Mouse (Mus musculus) liver, embryonic 16.5 days (tissue): ENCODE data around the gene Maml3. TPM values are rescaled to one million over a fixed set of nuclear protein-coding genes. Genes with fewer than 3 reads are reported as not detected.

Experiments used
- ATAC-seq: fragments of 200-750 bp; cut with Nextera tagmentation; 2 replicates; pipeline ENCODE4 v1.8.0; 2017; ENCODE audit warnings: low read depth, mild to moderate bottlenecking, moderate number of reproducible peaks, moderate library complexity
- H3K27ac ChIP-seq: fragments of 300-500 bp; sonication (generic); 2 replicates; pipeline ENCODE4 v1.5.1; 2014; ENCODE audit warnings: mild to moderate bottlenecking, low read length
- H3K27me3 ChIP-seq: fragments of 300-500 bp; sonication (generic); 2 replicates; pipeline ENCODE4 v1.6.1; 2014; ENCODE audit warnings: low read depth, low read length, mixed read lengths; ENCODE audit not compliant: control insufficient read depth, insufficient read depth
- H3K36me3 ChIP-seq: fragments of 300-500 bp; sonication (generic); 2 replicates; pipeline ENCODE4 v1.6.1; 2014; ENCODE audit warnings: mild to moderate bottlenecking; ENCODE audit not compliant: control insufficient read depth, insufficient read depth
- H3K4me1 ChIP-seq: fragments of 300-500 bp; sonication (generic); 2 replicates; pipeline ENCODE4 v1.6.1; 2014; ENCODE audit warnings: low read depth, low read length, mixed read lengths; ENCODE audit not compliant: control insufficient read depth
- H3K4me2 ChIP-seq: fragments of 300-500 bp; sonication (generic); 2 replicates; pipeline ENCODE4 v1.6.1; 2014; ENCODE audit warnings: low read depth, low read length, mixed read lengths
- H3K4me3 ChIP-seq: fragments of 300-500 bp; sonication (generic); 2 replicates; pipeline ENCODE4 v1.5.1; 2014; ENCODE audit warnings: low read depth, mild to moderate bottlenecking, low read length
- H3K9ac ChIP-seq: fragments of 300-500 bp; sonication (generic); 2 replicates; pipeline ENCODE4 v1.6.1; 2014; ENCODE audit warnings: low read depth, low read length
- H3K9me3 ChIP-seq: fragments of 300-500 bp; sonication (generic); replicated peaks from 2 replicates; pipeline ENCODE4 v1.6.1; 2016; ENCODE audit warnings: low read length; ENCODE audit not compliant: control insufficient read depth
- whole genome bisulfite sequencing: fragments of 180-500 bp; shearing (Covaris S2); extraction: QIAGEN DNeasy Blood & Tissue Kit; methylation state at CpG from one replicate; pipeline ENCODE4 v1.1.7; 2014; ENCODE audit not compliant: insufficient replicate concordance; 5-methylcytosine and 5-hydroxymethylcytosine counted together
- polyA plus RNA-seq: library from polyadenylated mRNA; unstranded; fragments of >200 nt; fragmentation: Nextera tagmentation; extraction: Ambion mirVana; gene quantifications from 2 replicates; pipeline ENCODE4 v1.2.1, GENCODE M21; 2015

The Maml3 gene
- polyA plus RNA-seq, 1 experiment from 2014 or later: 0.78 TPM

- no peak overlapping the region for H3K27ac ChIP-seq
- H3K4me2 ChIP-seq: no peak overlapping the region
- H3K27me3 ChIP-seq: no peaks in the 10 kb centered on the region
- H3K36me3 ChIP-seq: no peaks in the 10 kb centered on the region
- ATAC-seq: no peak
- WGBS: 70% methylated on average over 8 of the region's 8 CpGs
- no peaks in the 10 kb centered on the region for H3K9me3 ChIP-seq
- H3K9ac ChIP-seq: no peak overlapping the region
- H3K4me1 ChIP-seq: peaks cover 7% of the 10 kb centered on the region; the same call in 1 of the 2 replicates
- H3K4me3 ChIP-seq: no peak overlapping the region
Measured at GRCm38 (mm10) chr3:51880506-51881036, 224.3 kb downstream of the Maml3 start.

GRCm38 (mm10) chr3:51879211-51879610 lies 225.7 kb downstream of the Maml3 start:
- Histone ChIP-seq H3K36me3 (no peaks in the 10 kb centered on the region), H3K4me1 (peaks cover 7% of the 10 kb centered on the region; the same call in 1 of the 2 replicates), H3K9me3 (no peaks in the 10 kb centered on the region), H3K4me2 (no peak overlapping the region), H3K27ac (no peak overlapping the region), H3K4me3 (no peak overlapping the region), H3K27me3 (no peaks in the 10 kb centered on the region), H3K9ac (no peak overlapping the region)
- 80% methylated on average over 11 of the region's 11 CpGs for WGBS
- ATAC-seq: no peak

GRCm38 (mm10) chr3:51878577-51878976 lies 226.3 kb downstream of the Maml3 start:
- ATAC-seq: no peak
- H3K27me3 ChIP-seq: no peaks in the 10 kb centered on the region
- H3K9me3 ChIP-seq: no peaks in the 10 kb centered on the region
- no peak overlapping the region for H3K4me3 ChIP-seq
- no peak overlapping the region for H3K9ac ChIP-seq
- no peak overlapping the region for H3K27ac ChIP-seq
- WGBS: 17% methylated on average over 9 of the region's 9 CpGs
- H3K4me2 ChIP-seq: no peak overlapping the region
- H3K36me3 ChIP-seq: no peaks in the 10 kb centered on the region
- H3K4me1 ChIP-seq: peaks cover 13% of the 10 kb centered on the region

- Histone ChIP-seq H3K9ac (no peak overlapping the region), H3K4me1 (peaks cover 9% of the 10 kb centered on the region), H3K9me3 (no peaks in the 10 kb centered on the region)
Measured at GRCm38 (mm10) chr3:51876729-51877128, 228.1 kb downstream of the Maml3 start.

GRCm38 (mm10) chr3:51875629-51876028 lies 229.2 kb downstream of the Maml3 start:
- no peak overlapping the region for H3K27ac ChIP-seq

More at GRCm38 (mm10) chr3:51876729-51877128, 228.1 kb downstream of the Maml3 start:
- Histone ChIP-seq H3K27me3 (no peaks in the 10 kb centered on the region), H3K4me2 (no peak overlapping the region), H3K36me3 (no peaks in the 10 kb centered on the region), H3K4me3 (no peak overlapping the region), H3K27ac (no peak overlapping the region)
- ATAC-seq: no peak
- 74% methylated on average over 9 of the region's 9 CpGs for WGBS

GRCm38 (mm10) chr3:51874252-51874651 lies 230.6 kb downstream of the Maml3 start:
- Histone ChIP-seq H3K36me3 (no peaks in the 10 kb centered on the region), H3K4me3 (no peak overlapping the region), H3K27me3 (no peaks in the 10 kb centered on the region), H3K4me1 (peaks cover 5% of the 10 kb centered on the region), H3K4me2 (no peak overlapping the region), H3K9me3 (no peaks in the 10 kb centered on the region), H3K27ac (no peak overlapping the region), H3K9ac (no peak overlapping the region)
- 54% methylated on average over 3 of the region's 3 CpGs for WGBS
- ATAC-seq: no peak

More at GRCm38 (mm10) chr3:51875629-51876028, 229.2 kb downstream of the Maml3 start:
- H3K9ac ChIP-seq: no peak overlapping the region
- no peak overlapping the region for H3K4me2 ChIP-seq
- H3K9me3 ChIP-seq: no peaks in the 10 kb centered on the region
- no peaks in the 10 kb centered on the region for H3K27me3 ChIP-seq
- no peak for ATAC-seq
- peaks cover 5% of the 10 kb centered on the region for H3K4me1 ChIP-seq
- WGBS: 68% methylated on average over 4 of the region's 4 CpGs
- H3K36me3 ChIP-seq: no peaks in the 10 kb centered on the region
- H3K4me3 ChIP-seq: no peak overlapping the region

GRCm38 (mm10) chr3:51872771-51873170 lies 232.1 kb downstream of the Maml3 start:
- no peak for ATAC-seq
- H3K27me3 ChIP-seq: no peaks in the 10 kb centered on the region
- H3K4me2 ChIP-seq: no peak overlapping the region
- H3K9ac ChIP-seq: no peak overlapping the region
- 63% methylated on average over 4 of the region's 4 CpGs for WGBS
- H3K9me3 ChIP-seq: no peaks in the 10 kb centered on the region
- H3K4me3 ChIP-seq: no peak overlapping the region
- no peaks in the 10 kb centered on the region for H3K36me3 ChIP-seq
- peaks cover 5% of the 10 kb centered on the region for H3K4me1 ChIP-seq
- H3K27ac ChIP-seq: no peak overlapping the region

GRCm38 (mm10) chr3:51871346-51871745 lies 233.5 kb downstream of the Maml3 start:
- Histone ChIP-seq H3K27me3 (no peaks in the 10 kb centered on the region), H3K4me1 (peaks cover 5% of the 10 kb centered on the region), H3K27ac (no peak overlapping the region), H3K9ac (no peak overlapping the region), H3K4me3 (no peak overlapping the region), H3K9me3 (no peaks in the 10 kb centered on the region), H3K36me3 (no peaks in the 10 kb centered on the region), H3K4me2 (no peak overlapping the region)
- WGBS: 59% methylated on average over 4 of the region's 4 CpGs
- no peak for ATAC-seq

- H3K9ac ChIP-seq: no peak overlapping the region
- no peak for ATAC-seq
- H3K4me3 ChIP-seq: no peak overlapping the region
- no peaks in the 10 kb centered on the region for H3K9me3 ChIP-seq
- H3K4me2 ChIP-seq: no peak overlapping the region
- peaks cover 5% of the 10 kb centered on the region for H3K4me1 ChIP-seq
- WGBS: 69% methylated on average over 6 of the region's 6 CpGs
- no peaks in the 10 kb centered on the region for H3K27me3 ChIP-seq
- no peaks in the 10 kb centered on the region for H3K36me3 ChIP-seq
- no peak overlapping the region for H3K27ac ChIP-seq
Measured at GRCm38 (mm10) chr3:51869980-51870379, 234.9 kb downstream of the Maml3 start.
